Mouse (Mus musculus): ENCODE results near the gene Alx3.

- no peak for TF ChIP-seq POLR2A (IDR thresholded peaks at IDR 0.05; ENCODE audit: insufficient read depth, low read depth, low read length)
- no peak for TF ChIP-seq CTCF (IDR thresholded peaks at IDR 0.05)
- TF ChIP-seq EP300 (IDR thresholded peaks at IDR 0.05; ENCODE audit: insufficient read depth, low read depth, low read length): peak; percentile 66; the same call in 1 of the 2 replicates
Measured at GRCm38 (mm10) chr3:107546956-107547355, 47.9 kb upstream of the Alx3 start.

Measured in heart, adult 2 months (tissue).